Comparison of ENCODE assay signal across 14 mouse cellular contexts in the genomic region with DNA sequence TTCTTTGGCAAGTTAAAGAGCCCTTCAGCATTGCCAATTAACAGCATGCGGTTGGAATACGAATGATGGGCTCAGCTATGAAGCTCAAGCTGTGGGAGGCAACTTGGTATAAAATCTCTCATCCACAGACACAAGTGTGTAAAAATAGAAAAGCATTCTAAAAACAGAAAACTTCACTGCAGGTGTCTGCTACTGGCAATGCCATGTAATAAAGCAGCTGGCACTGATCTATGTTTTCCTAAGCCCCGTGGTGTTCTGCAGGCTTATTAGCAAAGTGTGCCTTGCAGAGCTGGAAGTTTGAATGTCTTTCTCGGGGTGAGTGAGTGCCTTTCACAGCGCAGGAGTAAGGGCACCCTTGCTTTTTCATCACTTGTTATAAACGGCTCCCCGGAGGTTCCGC.
DNase-seq lines count a peak whose midpoint lies in the region; ATAC-seq and TF ChIP-seq lines count a peak whose summit lies in the region.
"Had no signal": no experiment of that assay in that cellular context is flagged by ENCODE, and none has a peak within 500 bp of the region (broad histone marks: within the 10 kb centered on the region; RNA-seq: fewer than 3 reads in every experiment).

No protein-coding gene starts in this region.

- no peak overlapping the region for H3K4me3 ChIP-seq in cerebellum, adult 2 months (replicated peaks; ENCODE audit: insufficient read depth, low read depth, low read length)
- H3K4me3 ChIP-seq: megakaryocyte, embryonic 14.5 days; stomach, embryonic 15.5 days had no signal

- intact Hi-C loops in gastrocnemius, postnatal 14 days (cut with DNase I; ENCODE audit: low total_unique reads): no loop called here

- no peaks in the 10 kb centered on the region for H3K4me1 ChIP-seq in cerebellum, adult 2 months (ENCODE audit: control insufficient read depth, insufficient read depth, low read length)
- H3K4me1 ChIP-seq: megakaryocyte, embryonic 14.5 days; stomach, embryonic 15.5 days had no signal

- H3K27ac ChIP-seq in cerebellum, adult 2 months (ENCODE audit: insufficient read depth, low read length): no peak overlapping the region
- H3K27ac ChIP-seq: liver, embryonic 14.5 days; stomach, embryonic 15.5 days had no signal

- WGBS in cerebellum, adult 2 months: 11% methylated on average over 8 of the region's 8 CpGs

- TF ChIP-seq POLR2A in cerebellum, adult 2 months (IDR thresholded peaks at IDR 0.05; ENCODE audit: borderline replicate concordance, insufficient read depth, low read length): no peak

- TF ChIP-seq CTCF in cerebellum, adult 2 months (IDR thresholded peaks at IDR 0.05; ENCODE audit: borderline replicate concordance, insufficient read depth, low read depth, low read length): no peak

- H3K27me3 ChIP-seq in cerebellum, adult 2 months (ENCODE audit: control insufficient read depth, insufficient read depth, low read length): no peaks in the 10 kb centered on the region
- H3K27me3 ChIP-seq: megakaryocyte, embryonic 14.5 days; stomach, embryonic 15.5 days had no signal

- ATAC-seq in cerebellum, adult (ENCODE audit: insufficient number of reproducible peaks, low FRiP score, low TSS enrichment): no peak; the same call in 1 of the 2 replicates

- peak; percentile 11 to 45 for DNase-seq in cerebellum, adult 2 months
- peak; percentile 29 for DNase-seq in layer of hippocampus, adult 11-12 months (ENCODE audit: low spot score)
- no peak for DNase-seq in layer of hippocampus, postnatal 25 days (ENCODE audit: extremely low spot score in 1 of 2, low spot score in 1 of 2)
- DNase-seq in layer of hippocampus, adult 9-10 months (ENCODE audit: low spot score): peak; percentile 21
- DNase-seq in right cerebral cortex, postnatal 10 days (ENCODE audit: low spot score in 2 of 2): peak; percentile 27 to 52
- DNase-seq in gastrocnemius, postnatal 14 days: no peak
- no peak for DNase-seq in gastrocnemius, postnatal 25 days
- DNase-seq: adrenal gland, adult 8-10 months; embryo, embryonic 11 days; kidney, postnatal 4 days had no signal

Comparison
In these comparisons a context has a peak if more than half of its experiments do, and no peak if none do; other contexts are left out.
1. DNase-seq: peak in cerebellum, adult 2 months (2 of 2), layer of hippocampus, adult 11-12 months (single experiment), layer of hippocampus, adult 9-10 months (single experiment) and right cerebral cortex, postnatal 10 days (2 of 2); none in layer of hippocampus, postnatal 25 days (0 of 2), gastrocnemius, postnatal 14 days (single experiment) and gastrocnemius, postnatal 25 days (single experiment).